Mouse (Mus musculus) hindbrain, postnatal 0 days (tissue): Measurements from ENCODE around the gene Ankmy2. TPM values are rescaled to one million over a fixed set of nuclear protein-coding genes. Genes with fewer than 3 reads are reported as not detected.

Experiments
- ATAC-seq: fragments of 200-750 bp; cut with Nextera tagmentation; 2 replicates; pipeline ENCODE4 v1.8.0; 2017; ENCODE audit warnings: mild to moderate bottlenecking, moderate TSS enrichment, moderate library complexity
- DNase-seq: peaks from one replicate; pipeline ENCODE4 v3.0.0-alpha.2; 2015; ENCODE audit warnings: low spot score
- H3K27ac ChIP-seq: fragments of 300-500 bp; sonication (generic); 2 replicates; pipeline ENCODE4 v1.5.1; 2014; ENCODE audit warnings: mild to moderate bottlenecking
- H3K27me3 ChIP-seq: fragments of 300-500 bp; sonication (generic); 2 replicates; pipeline ENCODE4 v1.6.1; 2014; ENCODE audit warnings: low read length, mixed read lengths; ENCODE audit not compliant: insufficient read depth
- H3K36me3 ChIP-seq: fragments of 300-500 bp; sonication (generic); 2 replicates; pipeline ENCODE4 v1.6.1; 2014; ENCODE audit warnings: low read length, mixed read lengths; ENCODE audit not compliant: insufficient read depth
- H3K4me1 ChIP-seq: fragments of 300-500 bp; sonication (generic); 2 replicates; pipeline ENCODE4 v1.6.1; 2014; ENCODE audit warnings: antibody characterized with exemption, low read length, mixed read lengths; ENCODE audit not compliant: insufficient read depth
- H3K4me2 ChIP-seq: fragments of 300-500 bp; sonication (generic); 2 replicates; pipeline ENCODE4 v1.6.1; 2014; ENCODE audit warnings: low read depth, mild to moderate bottlenecking, low read length, moderate library complexity, mixed read lengths
- H3K4me3 ChIP-seq: fragments of 300-500 bp; sonication (generic); 2 replicates; pipeline ENCODE4 v1.5.1; 2014; ENCODE audit warnings: low read length
- H3K9ac ChIP-seq: fragments of 300-500 bp; sonication (generic); replicated peaks from 2 replicates; pipeline ENCODE4 v1.6.1; 2014; ENCODE audit warnings: mild to moderate bottlenecking, low read length, moderate library complexity, mixed read lengths
- H3K9me3 ChIP-seq: fragments of 300-500 bp; sonication (generic); 2 replicates; pipeline ENCODE4 v1.6.1; 2016; ENCODE audit warnings: low read length, mixed read lengths
- CTCF ChIP-seq: IDR thresholded peaks from 2 replicates; pipeline ENCODE4 v1.5.1; 2016; ENCODE audit warnings: antibody characterized with exemption, control low read depth, low read depth
- WGBS: fragments of 180-500 bp; shearing (Covaris S2); extraction: QIAGEN DNeasy Blood & Tissue Kit; methylation state at CpG from one replicate; pipeline ENCODE4 v1.1.7; 2014; 5-methylcytosine and 5-hydroxymethylcytosine counted together
- polyA plus RNA-seq: library from polyadenylated mRNA; unstranded; fragments of >200 nt; fragmentation: Nextera tagmentation; extraction: Ambion mirVana; gene quantifications from 2 replicates; pipeline ENCODE4 v1.2.1, GENCODE M21; 2015
- total RNA-seq: library from RNA; depleted of rRNA; stranded (reverse); fragments of >200 nt; gene quantifications from 2 replicates; pipeline ENCODE4 v1.2.3, GENCODE M21; 2014

Gene Ankmy2
- total and polyA plus RNA-seq, 2 experiments from 2014 or later, result 51.0 to 74.1 TPM

- Histone ChIP-seq H3K9me3 (no peaks in the 10 kb centered on the region), H3K36me3 (no peaks in the 10 kb centered on the region), H3K4me2 (peak overlapping the region; percentile 51), H3K4me1 (peaks cover 3% of the 10 kb centered on the region; the same call in 1 of the 2 replicates), H3K4me3 (peak overlapping the region; percentile 8), H3K27ac (no peak overlapping the region), H3K27me3 (no peaks in the 10 kb centered on the region), H3K9ac (no peak overlapping the region)
- TF ChIP-seq CTCF, result no peak
- ATAC-seq (no peak), DNase-seq (no peak)
- WGBS, result 48% methylated on average over 7 of the region's 7 CpGs
Observed at GRCm38 (mm10) chr12:36207800-36208148, 50.9 kb downstream of the Ankmy2 start.

- peaks cover 3% of the 10 kb centered on the region; the same call in 1 of the 2 replicates for H3K4me1 ChIP-seq
- DNase-seq (peak; percentile 15), ATAC-seq (0 out of 2 replicates have a peak, but pooled peaks have one; percentile 15)
- peak overlapping the region; percentile 8 for H3K4me3 ChIP-seq
- no peak overlapping the region for H3K9ac ChIP-seq
- H3K36me3 ChIP-seq, result no peaks in the 10 kb centered on the region
- TF ChIP-seq CTCF, result no peak
- no peak overlapping the region for H3K27ac ChIP-seq
- H3K9me3 ChIP-seq, result no peaks in the 10 kb centered on the region
- 63% methylated on average over 19 of the region's 19 CpGs for WGBS
- H3K27me3 ChIP-seq, result no peaks in the 10 kb centered on the region
- peak overlapping the region; percentile 51 for H3K4me2 ChIP-seq
Observed at GRCm38 (mm10) chr12:36208456-36208855, 51.5 kb downstream of the Ankmy2 start.

GRCm38 (mm10) chr12:36210096-36210495 is 53.2 kb downstream of the Ankmy2 start:
- Histone ChIP-seq H3K27ac (no peak overlapping the region), H3K4me2 (no peak overlapping the region), H3K9ac (no peak overlapping the region), H3K36me3 (no peaks in the 10 kb centered on the region), H3K4me3 (no peak overlapping the region), H3K4me1 (peaks cover 3% of the 10 kb centered on the region; the same call in 1 of the 2 replicates), H3K27me3 (no peaks in the 10 kb centered on the region), H3K9me3 (no peaks in the 10 kb centered on the region)
- ATAC-seq (no peak), DNase-seq (no peak)
- WGBS, result 53% methylated on average over 4 of the region's 4 CpGs
- TF ChIP-seq CTCF, result no peak

GRCm38 (mm10) chr12:36214389-36215148 is 57.7 kb downstream of the Ankmy2 start:
- Histone ChIP-seq H3K9ac (no peak overlapping the region), H3K4me2 (no peak overlapping the region), H3K36me3 (no peaks in the 10 kb centered on the region), H3K9me3 (no peaks in the 10 kb centered on the region), H3K4me1 (no peaks in the 10 kb centered on the region), H3K27ac (no peak overlapping the region), H3K4me3 (no peak overlapping the region), H3K27me3 (no peaks in the 10 kb centered on the region)
- ATAC-seq, result peak; percentile 57; the same call in 1 of the 2 replicates
- no peak for DNase-seq
- TF ChIP-seq CTCF, result no peak
- 42% methylated on average over 8 of the region's 8 CpGs for WGBS

- peak; percentile 90 for TF ChIP-seq CTCF
- H3K4me2 ChIP-seq, result no peak overlapping the region
- H3K27me3 ChIP-seq, result no peaks in the 10 kb centered on the region
- H3K4me3 ChIP-seq, result no peak overlapping the region
- no peak overlapping the region for H3K27ac ChIP-seq
- peak; percentile 91 for DNase-seq
- peak; percentile 78 for ATAC-seq
- H3K4me1 ChIP-seq, result no peaks in the 10 kb centered on the region
- H3K9me3 ChIP-seq, result no peaks in the 10 kb centered on the region
- no peaks in the 10 kb centered on the region for H3K36me3 ChIP-seq
- no peak overlapping the region for H3K9ac ChIP-seq
- 0% methylated on average over 1 of the region's 1 CpGs for WGBS
Observed at GRCm38 (mm10) chr12:36215149-36215480, 58.2 kb downstream of the Ankmy2 start.

- H3K4me2 ChIP-seq, result no peak overlapping the region
- no peaks in the 10 kb centered on the region for H3K36me3 ChIP-seq
- H3K4me1 ChIP-seq, result no peaks in the 10 kb centered on the region
- ATAC-seq, result no peak
- no peak for TF ChIP-seq CTCF
- H3K9ac ChIP-seq, result no peak overlapping the region
- DNase-seq, result no peak
- 75% methylated on average over 4 of the region's 4 CpGs for WGBS
- no peaks in the 10 kb centered on the region for H3K27me3 ChIP-seq
- H3K27ac ChIP-seq, result no peak overlapping the region
- no peaks in the 10 kb centered on the region for H3K9me3 ChIP-seq
- no peak overlapping the region for H3K4me3 ChIP-seq
Observed at GRCm38 (mm10) chr12:36216230-36216629, 59.3 kb downstream of the Ankmy2 start.

- no peak overlapping the region for H3K4me2 ChIP-seq
- H3K4me3 ChIP-seq, result no peak overlapping the region
- no peaks in the 10 kb centered on the region for H3K4me1 ChIP-seq
- no peak overlapping the region for H3K9ac ChIP-seq
- no peak for DNase-seq
- no peak overlapping the region for H3K27ac ChIP-seq
- WGBS, result 84% methylated on average over 10 of the region's 10 CpGs
- no peaks in the 10 kb centered on the region for H3K36me3 ChIP-seq
- no peaks in the 10 kb centered on the region for H3K9me3 ChIP-seq
- no peak for TF ChIP-seq CTCF
- ATAC-seq, result no peak
- no peaks in the 10 kb centered on the region for H3K27me3 ChIP-seq
Observed at GRCm38 (mm10) chr12:36216905-36217304, 60.0 kb downstream of the Ankmy2 start.
